Mouse (Mus musculus) ES-E14 (cell line): ENCODE measurements around the gene Ccr8. TPM values are rescaled to one million over a fixed set of nuclear protein-coding genes. Genes with fewer than 3 reads are reported as not detected.

Experiments used
- DNase-seq: peaks from one replicate; pipeline ENCODE4 v3.0.0-alpha.2; 2013; ENCODE audit warnings: low read depth, low spot score
- H3K27ac ChIP-seq: 2 replicates; pipeline ENCODE4 v1.5.1; 2012; ENCODE audit warnings: low read depth, mild to moderate bottlenecking, low read length, moderate library complexity, mixed read lengths; ENCODE audit not compliant: poor library complexity, insufficient read depth, severe bottlenecking
- H3K36me3 ChIP-seq: 2 replicates; pipeline ENCODE4 v1.6.1; 2012; ENCODE audit warnings: mild to moderate bottlenecking, low read length, moderate library complexity, mixed read lengths; ENCODE audit not compliant: control insufficient read depth, poor library complexity, insufficient read depth, severe bottlenecking
- H3K4me1 ChIP-seq, 2 experiments: fragments of 150-350 bp in 1 of 2; sonication (generic) in 1 of 2; 2 replicates each; pipeline ENCODE4 v1.6.1; 2012; ENCODE audit warnings: low read length in 2 of 2, mild to moderate bottlenecking in 1 of 2, mixed read lengths in 1 of 2; ENCODE audit not compliant: control insufficient read depth in 2 of 2, insufficient read depth in 2 of 2, poor library complexity in 1 of 2
- H3K4me3 ChIP-seq, 2 experiments: fragments of 150-350 bp in 1 of 2; sonication (generic) in 1 of 2; 2 replicates each; pipeline ENCODE4 v1.5.1; 2012; ENCODE audit warnings: low read length in 2 of 2, low read depth in 1 of 2, mild to moderate bottlenecking in 1 of 2, mixed read lengths in 1 of 2; ENCODE audit not compliant: insufficient read depth in 1 of 2, poor library complexity in 1 of 2, severe bottlenecking in 1 of 2
- H3K9ac ChIP-seq: 2 replicates; pipeline ENCODE4 v1.6.1; 2012; ENCODE audit warnings: low read depth, mild to moderate bottlenecking, low read length, mixed read lengths; ENCODE audit not compliant: poor library complexity, insufficient read depth, severe bottlenecking
- H3K9me3 ChIP-seq: fragments of 150-350 bp; sonication (generic); 2 replicates; pipeline ENCODE4 v1.6.1; 2012; ENCODE audit warnings: low read depth, mild to moderate bottlenecking, low read length; ENCODE audit not compliant: control insufficient read depth, insufficient read depth
- CHD2 ChIP-seq: IDR thresholded peaks from 2 replicates; pipeline ENCODE4 v1.6.1; 2014; ENCODE audit warnings: mild to moderate bottlenecking, low read depth, low read length, inconsistent platforms
- HCFC1 ChIP-seq: IDR thresholded peaks from 2 replicates; pipeline ENCODE4 v1.6.1; 2012; ENCODE audit warnings: low read length, inconsistent platforms, borderline replicate concordance; ENCODE audit not compliant: insufficient read depth
- MAFK ChIP-seq: IDR thresholded peaks from 2 replicates; pipeline ENCODE4 v1.6.1; 2014; ENCODE audit warnings: mild to moderate bottlenecking, low read depth, low read length, inconsistent platforms; ENCODE audit not compliant: insufficient read depth
- ZC3H11A ChIP-seq: IDR thresholded peaks from 2 replicates; pipeline ENCODE4 v1.6.1; 2012; ENCODE audit warnings: low read depth, mild to moderate bottlenecking, inconsistent platforms, low read length, borderline replicate concordance
- ZNF384 ChIP-seq: IDR thresholded peaks from 2 replicates; pipeline ENCODE4 v1.6.1; 2012; ENCODE audit warnings: low read depth, low read length, inconsistent platforms
- in situ Hi-C, 2 experiments: fragments of 600-800 bp; cut with MboI; formaldehyde crosslinking; loops; one replicate each; pipeline ENCODE4 v1.15.1; 2025; ENCODE audit warnings: low sequenced_read_pairs in 2 of 2, inconsistent platforms in 1 of 2; ENCODE audit not compliant: unreplicated experiment in 2 of 2
- total RNA-seq: library from RNA; depleted of rRNA; stranded (reverse); fragments of 300-350 nt; gene quantifications from 2 replicates; pipeline ENCODE4 v1.2.3, GENCODE M21; 2012; rRNA removed

Gene Ccr8
- total RNA-seq, 1 experiment = 0.40 TPM

DNA sequence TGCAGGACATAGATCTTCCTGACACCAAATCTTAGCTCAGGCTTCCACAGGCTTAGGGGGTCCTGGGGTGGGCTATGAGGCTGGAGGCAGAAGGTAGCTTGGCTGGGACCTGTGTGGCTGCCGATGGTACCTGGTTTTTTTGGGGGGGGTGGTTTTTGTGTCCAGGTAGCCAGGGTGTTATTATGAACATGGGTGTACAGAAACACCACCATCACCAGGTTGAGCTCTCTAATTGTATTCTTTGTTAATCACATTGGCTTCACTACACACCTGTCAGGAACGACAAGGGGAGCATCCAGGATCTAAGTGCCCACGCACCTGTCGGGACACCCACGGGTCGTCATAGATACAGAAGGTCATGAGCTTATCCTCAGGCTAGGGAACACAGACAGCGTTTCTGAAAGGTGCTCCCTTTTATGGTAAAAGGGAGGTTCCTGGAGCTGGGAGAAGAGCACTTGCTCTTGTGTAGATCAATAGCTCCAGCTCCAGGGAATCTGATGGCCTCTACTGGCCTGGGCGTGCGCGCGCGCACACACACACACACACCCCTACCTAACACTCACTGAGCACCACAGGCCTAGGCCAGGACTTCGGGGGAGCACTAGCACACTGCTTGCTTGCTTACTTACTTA lies 42.7 kb downstream of the Ccr8 start:
- no peak for DNase-seq
- Histone ChIP-seq H3K4me3 (peak overlapping the region in 1 of 2 experiments; percentile 17; a peak in 1 of 4 replicates), H3K9me3 (no peaks in the 10 kb centered on the region), H3K9ac (no peak overlapping the region), H3K36me3 (peaks cover 26% of the 10 kb centered on the region), H3K4me1 (peaks cover 0 to 7% of the 10 kb centered on the region in 2 experiments; a peak in 1 of 4 replicates), H3K27ac (no peak overlapping the region)
- in situ Hi-C loops = loop anchor here in 1 of 2 experiments (5.0 kb wide), 1 partner anchor 38 kb away; no protein-coding TSS in a partner anchor
- TF ChIP-seq ZC3H11A = no peak
- TF ChIP-seq HCFC1 = no peak
- TF ChIP-seq MAFK = no peak
- no peak for TF ChIP-seq CHD2
- no peak for TF ChIP-seq ZNF384

DNA sequence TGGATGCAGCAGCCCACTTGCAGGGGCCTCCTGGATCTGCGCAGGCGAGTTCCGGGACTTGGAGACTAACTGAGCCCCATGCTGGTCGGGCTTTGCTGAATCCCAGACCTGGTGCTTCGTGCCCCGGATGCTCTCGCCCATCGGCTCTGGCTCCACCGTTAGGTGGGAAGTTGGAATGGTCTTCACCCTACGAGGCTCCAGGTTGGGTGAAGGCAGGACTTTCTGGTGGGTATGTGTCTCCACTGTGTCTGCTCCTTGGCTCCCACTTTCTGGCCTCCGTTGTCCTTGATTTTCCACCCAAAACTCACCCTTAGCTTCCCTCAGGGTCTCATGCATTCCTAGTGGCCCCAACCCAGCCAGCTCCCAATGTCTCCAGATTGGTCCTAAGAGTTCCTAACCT lies 43.5 kb downstream of the Ccr8 start:
- in situ Hi-C loops = loop anchor here in 1 of 2 experiments (5.0 kb wide), 1 partner anchor 37 kb away; no protein-coding TSS in a partner anchor
- Histone ChIP-seq H3K9me3 (no peaks in the 10 kb centered on the region), H3K4me1 (peaks cover 0 to 6% of the 10 kb centered on the region in 2 experiments; a peak in 1 of 4 replicates), H3K36me3 (peaks cover 18% of the 10 kb centered on the region), H3K27ac (no peak overlapping the region), H3K9ac (no peak overlapping the region), H3K4me3 (no peak overlapping the region)
- DNase-seq = no peak
- TF ChIP-seq MAFK = no peak
- no peak for TF ChIP-seq ZC3H11A
- TF ChIP-seq HCFC1 = no peak
- no peak for TF ChIP-seq ZNF384
- no peak for TF ChIP-seq CHD2

DNA sequence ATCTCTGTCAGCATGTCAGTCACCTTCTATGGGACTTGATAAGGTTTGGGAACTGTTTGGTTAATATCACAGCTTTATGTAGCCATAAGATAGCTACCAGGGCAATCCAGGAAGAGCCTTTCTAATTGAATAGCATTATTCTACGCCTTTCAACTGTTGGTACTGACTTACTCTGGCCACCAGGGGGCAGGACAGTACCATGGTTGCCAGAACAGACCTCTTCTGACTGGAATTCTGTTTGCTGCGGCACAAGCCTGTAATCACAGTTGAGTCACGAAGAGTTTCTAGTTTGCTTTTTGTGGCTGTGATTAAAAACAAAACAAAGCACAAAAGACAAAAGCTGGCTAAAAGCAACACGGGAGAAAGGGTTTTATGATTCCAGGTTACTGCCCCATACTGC lies 48.7 kb downstream of the Ccr8 start:
- Histone ChIP-seq H3K27ac (no peak overlapping the region), H3K4me3 (no peak overlapping the region), H3K36me3 (no peaks in the 10 kb centered on the region), H3K4me1 (no peaks in the 10 kb centered on the region), H3K9ac (no peak overlapping the region), H3K9me3 (no peaks in the 10 kb centered on the region)
- in situ Hi-C loops = no loop called here
- peak; percentile 99 for TF ChIP-seq ZC3H11A
- TF ChIP-seq MAFK = no peak
- DNase-seq = no peak

DNA sequence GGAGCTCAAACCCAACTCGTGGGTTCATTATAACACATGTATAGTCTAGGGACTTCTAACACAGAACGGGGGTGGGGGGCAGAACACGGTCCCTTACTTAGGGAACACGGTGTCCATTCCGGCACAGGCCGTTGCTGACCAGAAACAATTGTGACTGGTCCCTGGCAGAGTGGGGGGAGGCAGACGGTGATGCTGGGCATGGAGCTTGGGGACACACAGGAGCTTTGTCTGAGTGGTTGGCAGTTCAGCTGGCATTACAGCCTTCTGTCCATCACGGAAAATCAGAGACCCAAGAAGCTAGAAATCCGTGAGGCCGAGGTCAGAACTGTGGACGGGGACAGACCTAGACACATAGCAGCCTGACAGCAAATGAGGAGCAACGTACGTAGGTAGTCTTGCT lies 52.6 kb downstream of the Ccr8 start:
- TF ChIP-seq ZC3H11A = no peak
- TF ChIP-seq CHD2 = no peak
- no peak for TF ChIP-seq HCFC1
- no peak for TF ChIP-seq ZNF384
- no peak for TF ChIP-seq MAFK
- no peaks in the 10 kb centered on the region for H3K9me3 ChIP-seq
- H3K36me3 ChIP-seq = no peaks in the 10 kb centered on the region
- H3K4me3 ChIP-seq = no peak overlapping the region
- H3K9ac ChIP-seq = no peak overlapping the region
- no peak for DNase-seq
- H3K4me1 ChIP-seq = peaks cover 4 to 7% of the 10 kb centered on the region in 2 experiments; a peak in 2 of 4 replicates
- H3K27ac ChIP-seq = no peak overlapping the region
- in situ Hi-C loops = no loop called here

Other genes starting within 250 kb of the Ccr8 start
- gene Wdr48, start 197.2 kb upstream of the Ccr8 start, total RNA-seq = 33.8 and 35.3 TPM in 2 replicates
- gene Gorasp1, start 154.5 kb upstream of the Ccr8 start, total RNA-seq = 16.8 and 21.5 TPM in 2 replicates
- 0.40 and 0.79 TPM in 2 replicates for gene Ttc21a, start 154.5 kb upstream of the Ccr8 start, total RNA-seq
- gene Csrnp1, start 107.5 kb upstream of the Ccr8 start, total RNA-seq = 40.6 and 57.8 TPM in 2 replicates
- 0.05 and 0.13 TPM in 2 replicates for gene Xirp1, start 68.5 kb upstream of the Ccr8 start, total RNA-seq
- 0.09 TPM in 1 of 2 replicates, not detected in the other for gene Cx3cr1, start 22.2 kb upstream of the Ccr8 start, total RNA-seq
- gene Slc25a38, start 18.3 kb downstream of the Ccr8 start, total RNA-seq = 37.4 and 39.5 TPM in 2 replicates
- gene Rpsa, start 35.6 kb downstream of the Ccr8 start, total RNA-seq = 2,665 and 2,882 TPM in 2 replicates
- gene Mobp, start 57.6 kb downstream of the Ccr8 start, total RNA-seq = 2.7 and 5.4 TPM in 2 replicates
- 0.40 and 0.63 TPM in 2 replicates for gene Myrip, start 209.4 kb downstream of the Ccr8 start, total RNA-seq